Mouse (Mus musculus) hindbrain, embryonic 11.5 days (tissue): ENCODE results near the gene 1110012L19Rik. TPM values are rescaled to one million over a fixed set of nuclear protein-coding genes. Genes with fewer than 3 reads are reported as not detected.
"Not testable (repeated sequence)": the region's sequence is repeated elsewhere in the genome, so short reads cannot be mapped to it uniquely, and the experiment has no call there.

Source experiments
- ATAC-seq: fragments of 200-750 bp; cut with Nextera tagmentation; 2 replicates; pipeline ENCODE4 v1.8.0; 2017; ENCODE audit warnings: mild to moderate bottlenecking, moderate TSS enrichment, moderate library complexity; ENCODE audit not compliant: low FRiP score
- DNase-seq: peaks from one replicate; pipeline ENCODE4 v3.0.0-alpha.2; 2015; ENCODE audit warnings: low spot score
- H3K27ac ChIP-seq: fragments of 300-500 bp; sonication (generic); 2 replicates; pipeline ENCODE4 v1.5.1; 2014; ENCODE audit warnings: mild to moderate bottlenecking, low read depth, low read length
- H3K27me3 ChIP-seq: fragments of 300-500 bp; sonication (generic); 2 replicates; pipeline ENCODE4 v1.6.1; 2014; ENCODE audit warnings: mild to moderate bottlenecking, low read length, moderate library complexity, mixed read lengths; ENCODE audit not compliant: control insufficient read depth, insufficient read depth
- H3K36me3 ChIP-seq: fragments of 300-500 bp; sonication (generic); 2 replicates; pipeline ENCODE4 v1.6.1; 2014; ENCODE audit warnings: mild to moderate bottlenecking, low read length, moderate library complexity, mixed read lengths; ENCODE audit not compliant: control insufficient read depth, insufficient read depth
- H3K4me1 ChIP-seq: fragments of 300-500 bp; sonication (generic); replicated peaks from 2 replicates; pipeline ENCODE4 v1.6.1; 2014; ENCODE audit warnings: low read length, mixed read lengths; ENCODE audit not compliant: control insufficient read depth, insufficient read depth
- H3K4me2 ChIP-seq: fragments of 300-500 bp; sonication (generic); replicated peaks from 2 replicates; pipeline ENCODE4 v1.6.1; 2014; ENCODE audit warnings: mild to moderate bottlenecking, low read depth, low read length
- H3K4me3 ChIP-seq: fragments of 300-500 bp; sonication (generic); 2 replicates; pipeline ENCODE4 v1.5.1; 2014; ENCODE audit warnings: low read depth, low read length
- H3K9ac ChIP-seq: fragments of 300-500 bp; sonication (generic); 2 replicates; pipeline ENCODE4 v1.6.1; 2014; ENCODE audit warnings: low read depth, low read length
- H3K9me3 ChIP-seq: fragments of 300-500 bp; sonication (generic); 2 replicates; pipeline ENCODE4 v1.6.1; 2016; ENCODE audit warnings: low read length; ENCODE audit not compliant: control insufficient read depth
- WGBS: fragments of 180-500 bp; shearing (Covaris S2); extraction: QIAGEN DNeasy Blood & Tissue Kit; methylation state at CpG from one replicate; pipeline ENCODE4 v1.1.7; 2014; 5-methylcytosine and 5-hydroxymethylcytosine counted together
- polyA plus RNA-seq: library from polyadenylated mRNA; unstranded; fragments of >200 nt; fragmentation: Nextera tagmentation; extraction: Ambion mirVana; gene quantifications from 2 replicates; pipeline ENCODE4 v1.2.1, GENCODE M21; 2014

1110012L19Rik gene
- polyA plus RNA-seq, 1 experiment from 2014 or later, result 30.4 TPM

DNA sequence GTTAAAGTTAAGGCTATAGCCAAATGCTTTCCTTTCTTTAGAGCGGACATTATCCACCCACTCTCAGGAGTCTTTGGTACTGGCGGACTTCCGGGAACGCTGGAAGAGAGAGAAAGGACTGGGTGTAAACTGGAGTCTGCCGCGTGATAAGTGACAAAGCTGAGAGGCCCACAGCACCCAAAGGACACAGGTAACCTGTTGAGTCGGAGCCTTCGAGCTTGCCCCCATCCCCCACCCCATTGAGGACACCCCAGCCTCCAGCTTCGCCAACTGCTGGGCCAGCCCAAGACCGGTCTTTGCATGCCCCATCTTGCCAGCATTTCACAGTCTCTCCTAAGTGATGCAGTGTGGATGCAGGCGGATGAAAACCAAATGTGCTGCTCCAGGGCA lies 280 bp downstream of the 1110012L19Rik start:
- peak overlapping the region; percentile 65 for H3K9ac ChIP-seq
- ATAC-seq, result peak; percentile 53
- WGBS, result 9% methylated on average over 11 of the region's 11 CpGs
- peak; percentile 25 for DNase-seq
- peak overlapping the region; percentile 47 for H3K4me2 ChIP-seq
- H3K4me1 ChIP-seq, result no peaks in the 10 kb centered on the region
- H3K9me3 ChIP-seq, result no peaks in the 10 kb centered on the region
- H3K36me3 ChIP-seq, result no peaks in the 10 kb centered on the region
- peak overlapping the region; percentile 45 for H3K4me3 ChIP-seq
- no peaks in the 10 kb centered on the region for H3K27me3 ChIP-seq
- H3K27ac ChIP-seq, result no peak overlapping the region

- H3K4me3 ChIP-seq, H3K27me3 ChIP-seq, H3K9ac ChIP-seq, DNase-seq, H3K9me3 ChIP-seq, H3K36me3 ChIP-seq, ATAC-seq, H3K4me2 ChIP-seq, H3K4me1 ChIP-seq, H3K27ac ChIP-seq: not testable (repeated sequence)
These were observed 7.0 kb downstream of the 1110012L19Rik start for GRCm38 (mm10) chrX:70392636-70393035.

GRCm38 (mm10) chrX:70425473-70425872 lies 39.8 kb downstream of the 1110012L19Rik start:
- not testable (repeated sequence) for H3K36me3 ChIP-seq, H3K4me2 ChIP-seq, H3K4me1 ChIP-seq, H3K9me3 ChIP-seq, H3K4me3 ChIP-seq, H3K27me3 ChIP-seq, H3K9ac ChIP-seq, ATAC-seq, H3K27ac ChIP-seq, DNase-seq
- WGBS, result 80% methylated on average over 3 of the region's 3 CpGs

Other genes starting within 250 kb of the 1110012L19Rik start
- gene Ids, start 20.8 kb upstream of the 1110012L19Rik start, polyA plus RNA-seq, result 4.0 and 5.0 TPM in 2 replicates
- 48.5 and 57.0 TPM in 2 replicates for gene Tmem185a, start 91.3 kb downstream of the 1110012L19Rik start, polyA plus RNA-seq